Mouse (Mus musculus) MEL (cell line): ENCODE results near the gene Scamp5. TPM values are rescaled to one million over a fixed set of nuclear protein-coding genes. Genes with fewer than 3 reads are reported as not detected.

Experiments used
- DNase-seq: peaks from one replicate; pipeline ENCODE4 v3.0.0; 2011; ENCODE audit warnings: low read depth, low spot score
- H3K27ac ChIP-seq: 2 replicates; pipeline ENCODE4 v1.5.1; 2012; ENCODE audit warnings: low read depth, mild to moderate bottlenecking, control low read depth, low read length, moderate library complexity; ENCODE audit not compliant: control insufficient read depth
- H3K27me3 ChIP-seq, 2 experiments: fragments of 150-350 bp in 1 of 2; sonication (generic) in 1 of 2; 2 replicates each; pipeline ENCODE4 v1.6.1; 2012; ENCODE audit warnings: low read length in 2 of 2, mild to moderate bottlenecking in 2 of 2, improper control_type of control experiment in 1 of 2, moderate library complexity in 1 of 2; ENCODE audit not compliant: insufficient read depth in 2 of 2, control insufficient read depth in 1 of 2
- H3K36me3 ChIP-seq, 2 experiments: 2 replicates each; pipeline ENCODE4 v1.6.1; 2012 to 2014; ENCODE audit warnings: low read length in 2 of 2, improper control_type of control experiment in 1 of 2, inconsistent platforms in 1 of 2, mild to moderate bottlenecking in 1 of 2; ENCODE audit not compliant: insufficient read depth in 2 of 2, control insufficient read depth in 1 of 2
- H3K4me1 ChIP-seq, 2 experiments: fragments of 150-350 bp in 1 of 2; sonication (generic) in 1 of 2; 2 replicates each; pipeline ENCODE4 v1.6.1; 2012; ENCODE audit warnings: low read length in 2 of 2, improper control_type of control experiment in 1 of 2, mild to moderate bottlenecking in 1 of 2; ENCODE audit not compliant: insufficient read depth in 2 of 2, control insufficient read depth in 1 of 2
- H3K4me3 ChIP-seq, 2 experiments: fragments of 150-350 bp in 1 of 2; sonication (generic) in 1 of 2; 2 replicates each; pipeline ENCODE4 v1.5.1; 2012; ENCODE audit warnings: low read depth in 2 of 2, low read length in 2 of 2, mild to moderate bottlenecking in 2 of 2, moderate library complexity in 2 of 2, control low read depth in 1 of 2, improper control_type of control experiment in 1 of 2; ENCODE audit not compliant: control insufficient read depth in 1 of 2, insufficient read depth in 1 of 2
- H3K79me2 ChIP-seq: 2 replicates; pipeline ENCODE4 v1.6.1; 2012; ENCODE audit warnings: mild to moderate bottlenecking, low read length, moderate library complexity; ENCODE audit not compliant: control insufficient read depth, poor library complexity, insufficient read depth
- H3K9ac ChIP-seq: 2 replicates; pipeline ENCODE4 v1.6.1; 2012; ENCODE audit warnings: low read depth, mild to moderate bottlenecking, control low read depth, low read length, moderate library complexity; ENCODE audit not compliant: control insufficient read depth, poor library complexity, severe bottlenecking
- H3K9me3 ChIP-seq: fragments of 150-350 bp; sonication (generic); replicated peaks from 2 replicates; pipeline ENCODE4 v1.6.1; 2012; ENCODE audit warnings: mild to moderate bottlenecking, low read length, improper control_type of control experiment, moderate library complexity; ENCODE audit not compliant: insufficient read depth
- BHLHE40 ChIP-seq: IDR thresholded peaks from 2 replicates; pipeline ENCODE4 v1.6.1; 2012; ENCODE audit warnings: low read depth, mild to moderate bottlenecking, inconsistent platforms, low read length, improper control_type of control experiment, borderline replicate concordance
- CHD2 ChIP-seq: IDR thresholded peaks from 2 replicates; pipeline ENCODE4 v1.6.1; 2011; ENCODE audit warnings: low read length, improper control_type of control experiment
- E2F4 ChIP-seq: IDR thresholded peaks from 2 replicates; pipeline ENCODE4 v1.6.1; 2011; ENCODE audit warnings: low read depth, low read length, improper control_type of control experiment, borderline replicate concordance
- EP300 ChIP-seq, 2 experiments: IDR thresholded peaks; 2 replicates each; pipeline ENCODE4 v1.6.1; 2011; ENCODE audit warnings: improper control_type of control experiment in 2 of 2, low read length in 2 of 2, low read depth in 1 of 2, mild to moderate bottlenecking in 1 of 2
- GABPA ChIP-seq: IDR thresholded peaks from 2 replicates; pipeline ENCODE4 v1.6.1; 2012; ENCODE audit warnings: low read depth, mild to moderate bottlenecking, inconsistent platforms, low read length, improper control_type of control experiment, moderate library complexity
- JUND ChIP-seq: IDR thresholded peaks from 2 replicates; pipeline ENCODE4 v1.6.1; 2011; ENCODE audit warnings: low read depth, mild to moderate bottlenecking, improper control_type of control experiment, low read length
- MAX ChIP-seq: IDR thresholded peaks from 2 replicates; pipeline ENCODE4 v1.6.1; 2011; ENCODE audit warnings: low read length, improper control_type of control experiment
- MEF2A ChIP-seq: IDR thresholded peaks from 2 replicates; pipeline ENCODE4 v1.6.1; 2014; ENCODE audit warnings: low read depth, mild to moderate bottlenecking, inconsistent platforms, low read length, improper control_type of control experiment; ENCODE audit not compliant: poor library complexity, insufficient replicate concordance, severe bottlenecking; ENCODE audit errors: extremely low read depth
- MYB ChIP-seq: IDR thresholded peaks from 2 replicates; pipeline ENCODE4 v1.6.1; 2011; ENCODE audit warnings: mild to moderate bottlenecking, low read depth, low read length, improper control_type of control experiment
- NELFE ChIP-seq: IDR thresholded peaks from 2 replicates; pipeline ENCODE4 v1.6.1; 2011; ENCODE audit warnings: low read depth, low read length, improper control_type of control experiment
- NRF1 ChIP-seq: IDR thresholded peaks from 2 replicates; pipeline ENCODE4 v1.6.1; 2014; ENCODE audit warnings: low read depth, mild to moderate bottlenecking, inconsistent platforms, low read length, improper control_type of control experiment, moderate library complexity; ENCODE audit not compliant: poor library complexity, insufficient read depth, severe bottlenecking
- POLR2AphosphoS2 ChIP-seq: IDR thresholded peaks from 2 replicates; pipeline ENCODE4 v1.6.1; 2011; ENCODE audit warnings: low read length, improper control_type of control experiment
- RCOR1 ChIP-seq: IDR thresholded peaks from 2 replicates; pipeline ENCODE4 v1.6.1; 2012; ENCODE audit warnings: low read depth, mild to moderate bottlenecking, inconsistent platforms, low read length, improper control_type of control experiment
- SIN3A ChIP-seq: IDR thresholded peaks from 2 replicates; pipeline ENCODE4 v1.6.1; 2012; ENCODE audit warnings: low read length, improper control_type of control experiment, inconsistent platforms
- TAL1 ChIP-seq: IDR thresholded peaks from 2 replicates; pipeline ENCODE4 v1.6.1; 2012; ENCODE audit warnings: mild to moderate bottlenecking, inconsistent platforms, low read length, moderate library complexity, mixed read lengths
- TBP ChIP-seq: IDR thresholded peaks from 2 replicates; pipeline ENCODE4 v1.8.0; 2011; ENCODE audit warnings: low read depth, low read length, improper control_type of control experiment
- UBTF ChIP-seq: IDR thresholded peaks from 2 replicates; pipeline ENCODE4 v1.6.1; 2012; ENCODE audit warnings: low read depth, mild to moderate bottlenecking, inconsistent platforms, low read length, improper control_type of control experiment, moderate library complexity, borderline replicate concordance; ENCODE audit not compliant: insufficient read depth
- USF1 ChIP-seq: IDR thresholded peaks from 2 replicates; pipeline ENCODE4 v1.6.1; 2014; ENCODE audit warnings: low read depth, mild to moderate bottlenecking, inconsistent platforms, low read length, improper control_type of control experiment, moderate library complexity
- USF2 ChIP-seq, 2 experiments: IDR thresholded peaks; 2 replicates each; pipeline ENCODE4 v1.6.1; 2011 to 2012; ENCODE audit warnings: improper control_type of control experiment in 2 of 2, low read length in 2 of 2, borderline replicate concordance in 1 of 2, inconsistent platforms in 1 of 2, low read depth in 1 of 2, mild to moderate bottlenecking in 1 of 2; ENCODE audit not compliant: insufficient read depth in 1 of 2
- ZC3H11A ChIP-seq: IDR thresholded peaks from 2 replicates; pipeline ENCODE4 v1.6.1; 2012; ENCODE audit warnings: low read depth, mild to moderate bottlenecking, inconsistent platforms, low read length, improper control_type of control experiment
- polyA plus RNA-seq, 2 experiments: library from polyadenylated mRNA; stranded (reverse) in 1 of 2; unstranded in 1 of 2; fragments of >175 nt in 1 of 2; fragments of >200 nt in 1 of 2; gene quantifications; 2 replicates each; pipeline versions ENCODE4 v1.2.1 to v1.2.4; 2012; ENCODE audit warnings: low replicate concordance in 2 of 2, low read depth in 1 of 2; ENCODE audit not compliant: insufficient read length in 2 of 2, insufficient read depth in 1 of 2, missing spikeins in 1 of 2
- total RNA-seq: library from RNA; depleted of rRNA; stranded (reverse); fragments of 300-350 nt; gene quantifications from 2 replicates; pipeline ENCODE4 v1.2.3, GENCODE M21; 2012

Scamp5 gene
- total and polyA plus RNA-seq, 3 experiments, result 2.3 to 4.3 TPM; not detected in 1

GRCm38 (mm10) chr9:57504381-57504700 is 36.5 kb upstream of the Scamp5 start:
- Histone ChIP-seq H3K79me2 (no peaks in the 10 kb centered on the region), H3K27ac (no peak overlapping the region), H3K4me1 (peaks cover 0 to 17% of the 10 kb centered on the region in 2 experiments; a peak in 3 of 4 replicates), H3K9me3 (no peaks in the 10 kb centered on the region), H3K4me3 (no peak overlapping the region), H3K27me3 (peaks cover 4 to 5% of the 10 kb centered on the region in 2 experiments; a peak in 3 of 4 replicates), H3K36me3 (peaks cover 0 to 11% of the 10 kb centered on the region in 2 experiments; a peak in 2 of 4 replicates), H3K9ac (no peak overlapping the region)
- no peak for DNase-seq
- TF ChIP-seq USF1, result no peak
- TF ChIP-seq POLR2AphosphoS2, result no peak
- no peak for TF ChIP-seq TAL1
- TF ChIP-seq NRF1, result no peak
- TF ChIP-seq EP300 (IDR thresholded peaks at IDR 0.05; ENCODE audit: low read depth in 1 of 2, low read length in 2 of 2), result no peak
- no peak for TF ChIP-seq MAX
- TF ChIP-seq BHLHE40, result no peak
- TF ChIP-seq UBTF, result no peak
- no peak for TF ChIP-seq TBP
- TF ChIP-seq CHD2, result no peak
- TF ChIP-seq E2F4, result no peak
- TF ChIP-seq RCOR1, result no peak
- no peak for TF ChIP-seq NELFE
- no peak for TF ChIP-seq MEF2A
- TF ChIP-seq ZC3H11A, result no peak
- no peak for TF ChIP-seq JUND
- TF ChIP-seq SIN3A, result no peak
- no peak for TF ChIP-seq GABPA
- TF ChIP-seq USF2 (IDR thresholded peaks at IDR 0.05; ENCODE audit: borderline replicate concordance in 1 of 2, insufficient read depth in 1 of 2, low read depth in 1 of 2, low read length in 2 of 2), result no peak
- no peak for TF ChIP-seq MYB
